Mouse (Mus musculus) midbrain, embryonic 12.5 days (tissue): ENCODE data around the gene Ddx46. TPM values are rescaled to one million over a fixed set of nuclear protein-coding genes. Genes with fewer than 3 reads are reported as not detected.

Experiments used
- ATAC-seq: fragments of 200-750 bp; cut with Nextera tagmentation; 2 replicates; pipeline ENCODE4 v1.8.0; 2017; ENCODE audit warnings: low read depth, moderate TSS enrichment, moderate library complexity; ENCODE audit not compliant: low FRiP score
- H3K27ac ChIP-seq: fragments of 300-500 bp; sonication (generic); replicated peaks from 2 replicates; pipeline ENCODE4 v1.5.1; 2016; ENCODE audit warnings: mild to moderate bottlenecking
- H3K27me3 ChIP-seq: fragments of 300-500 bp; sonication (generic); 2 replicates; pipeline ENCODE4 v1.6.1; 2016; ENCODE audit warnings: mild to moderate bottlenecking
- H3K36me3 ChIP-seq: fragments of 300-500 bp; sonication (generic); 2 replicates; pipeline ENCODE4 v1.6.1; 2016
- H3K4me1 ChIP-seq: fragments of 300-500 bp; sonication (generic); 2 replicates; pipeline ENCODE4 v1.6.1; 2016
- H3K4me2 ChIP-seq: fragments of 300-500 bp; sonication (generic); replicated peaks from 2 replicates; pipeline ENCODE4 v1.6.1; 2016; ENCODE audit warnings: mild to moderate bottlenecking, moderate library complexity
- H3K4me3 ChIP-seq: fragments of 300-500 bp; sonication (generic); 2 replicates; pipeline ENCODE4 v1.5.1; 2016; ENCODE audit warnings: mild to moderate bottlenecking
- H3K9ac ChIP-seq: fragments of 300-500 bp; sonication (generic); replicated peaks from 2 replicates; pipeline ENCODE4 v1.6.1; 2016; ENCODE audit warnings: mild to moderate bottlenecking, moderate library complexity
- H3K9me3 ChIP-seq: fragments of 300-500 bp; sonication (generic); 2 replicates; pipeline ENCODE4 v1.6.1; 2016; ENCODE audit warnings: mild to moderate bottlenecking
- WGBS: fragments of 180-500 bp; shearing (Covaris S2); methylation state at CpG from one replicate; pipeline ENCODE4 v1.1.7; 2016; 5-methylcytosine and 5-hydroxymethylcytosine counted together
- polyA plus RNA-seq: library from polyadenylated mRNA; unstranded; fragments of >200 nt; fragmentation: Nextera tagmentation; extraction: Ambion mirVana; gene quantifications from 2 replicates; pipeline ENCODE4 v1.2.1, GENCODE M21; 2016

Ddx46 gene
- polyA plus RNA-seq, 1 experiment from 2014 or later = 43.0 TPM

- Histone ChIP-seq H3K27me3 (no peaks in the 10 kb centered on the region), H3K9ac (no peak overlapping the region), H3K4me2 (no peak overlapping the region), H3K4me1 (no peaks in the 10 kb centered on the region), H3K36me3 (peaks cover 66% of the 10 kb centered on the region), H3K9me3 (no peaks in the 10 kb centered on the region), H3K4me3 (no peak overlapping the region), H3K27ac (no peak overlapping the region)
- WGBS = 89% methylated on average over 2 of the region's 2 CpGs
- no peak for ATAC-seq
Measured at GRCm38 (mm10) chr13:55644525-55644924, 9.7 kb downstream of the Ddx46 start.

GRCm38 (mm10) chr13:55650098-55650497 lies 15.3 kb downstream of the Ddx46 start:
- H3K4me2 ChIP-seq = no peak overlapping the region
- no peaks in the 10 kb centered on the region for H3K9me3 ChIP-seq
- H3K4me1 ChIP-seq = no peaks in the 10 kb centered on the region
- no peak overlapping the region for H3K4me3 ChIP-seq
- 88% methylated on average over 12 of the region's 12 CpGs for WGBS
- no peak for ATAC-seq
- peaks cover 100% of the 10 kb centered on the region for H3K36me3 ChIP-seq
- no peak overlapping the region for H3K9ac ChIP-seq
- H3K27me3 ChIP-seq = no peaks in the 10 kb centered on the region
- no peak overlapping the region for H3K27ac ChIP-seq

- Histone ChIP-seq H3K4me3 (no peak overlapping the region), H3K4me1 (no peaks in the 10 kb centered on the region), H3K9ac (no peak overlapping the region), H3K4me2 (no peak overlapping the region), H3K9me3 (no peaks in the 10 kb centered on the region), H3K27ac (no peak overlapping the region), H3K27me3 (no peaks in the 10 kb centered on the region), H3K36me3 (peaks cover 100% of the 10 kb centered on the region)
- no peak for ATAC-seq
- 98% methylated on average over 6 of the region's 6 CpGs for WGBS
Measured at GRCm38 (mm10) chr13:55650980-55651379, 16.2 kb downstream of the Ddx46 start.

- Histone ChIP-seq H3K4me3 (no peak overlapping the region), H3K36me3 (peaks cover 91% of the 10 kb centered on the region), H3K4me1 (no peaks in the 10 kb centered on the region), H3K9ac (no peak overlapping the region), H3K27ac (no peak overlapping the region), H3K27me3 (no peaks in the 10 kb centered on the region), H3K9me3 (no peaks in the 10 kb centered on the region), H3K4me2 (no peak overlapping the region)
- 82% methylated on average over 6 of the region's 6 CpGs for WGBS
- no peak for ATAC-seq
Measured at GRCm38 (mm10) chr13:55668550-55668949, 33.7 kb downstream of the Ddx46 start.

GRCm38 (mm10) chr13:55672711-55673110 lies 37.9 kb downstream of the Ddx46 start:
- Histone ChIP-seq H3K36me3 (peaks cover 84% of the 10 kb centered on the region), H3K27me3 (no peaks in the 10 kb centered on the region), H3K9ac (no peak overlapping the region), H3K27ac (no peak overlapping the region), H3K4me1 (no peaks in the 10 kb centered on the region), H3K4me2 (no peak overlapping the region), H3K4me3 (no peak overlapping the region), H3K9me3 (no peaks in the 10 kb centered on the region)
- WGBS = 95% methylated on average over 6 of the region's 6 CpGs
- ATAC-seq = no peak

- Histone ChIP-seq H3K4me1 (no peaks in the 10 kb centered on the region), H3K9me3 (no peaks in the 10 kb centered on the region), H3K9ac (no peak overlapping the region), H3K4me2 (no peak overlapping the region), H3K27me3 (no peaks in the 10 kb centered on the region), H3K27ac (no peak overlapping the region), H3K36me3 (peaks cover 72% of the 10 kb centered on the region), H3K4me3 (no peak overlapping the region)
- whole genome bisulfite sequencing = 93% methylated on average over 8 of the region's 8 CpGs
- no peak for ATAC-seq
Measured at GRCm38 (mm10) chr13:55677364-55677763, 42.5 kb downstream of the Ddx46 start.

GRCm38 (mm10) chr13:55682201-55682600 lies 47.4 kb downstream of the Ddx46 start:
- Histone ChIP-seq H3K4me1 (no peaks in the 10 kb centered on the region), H3K9ac (no peak overlapping the region), H3K4me2 (no peak overlapping the region), H3K27me3 (no peaks in the 10 kb centered on the region), H3K36me3 (peaks cover 33% of the 10 kb centered on the region), H3K9me3 (no peaks in the 10 kb centered on the region), H3K4me3 (no peak overlapping the region), H3K27ac (no peak overlapping the region)
- ATAC-seq = no peak
- WGBS = 94% methylated on average over 9 of the region's 9 CpGs

- ATAC-seq = no peak
- Histone ChIP-seq H3K27ac (no peak overlapping the region), H3K9ac (no peak overlapping the region), H3K4me2 (no peak overlapping the region), H3K36me3 (peaks cover 20% of the 10 kb centered on the region), H3K4me3 (no peak overlapping the region), H3K4me1 (peaks cover 8% of the 10 kb centered on the region; the same call in 1 of the 2 replicates), H3K27me3 (no peaks in the 10 kb centered on the region), H3K9me3 (no peaks in the 10 kb centered on the region)
- 86% methylated on average over 3 of the region's 3 CpGs for WGBS
Measured at GRCm38 (mm10) chr13:55683581-55683980, 48.8 kb downstream of the Ddx46 start.

- Histone ChIP-seq H3K4me2 (no peak overlapping the region), H3K9me3 (no peaks in the 10 kb centered on the region), H3K9ac (peak overlapping the region; percentile 28; the same call in 1 of the 2 replicates), H3K4me3 (no peak overlapping the region), H3K4me1 (peaks cover 8% of the 10 kb centered on the region; the same call in 1 of the 2 replicates), H3K36me3 (no peaks in the 10 kb centered on the region), H3K27me3 (no peaks in the 10 kb centered on the region), H3K27ac (peak overlapping the region; percentile 10; the same call in 1 of the 2 replicates)
- 0 out of 2 replicates have a peak, but pooled peaks have one; percentile 38 for ATAC-seq
- 77% methylated on average over 9 of the region's 9 CpGs for WGBS
Measured at GRCm38 (mm10) chr13:55686107-55686633, 51.3 kb downstream of the Ddx46 start.

GRCm38 (mm10) chr13:55687927-55688602 lies 53.2 kb downstream of the Ddx46 start:
- Histone ChIP-seq H3K4me3 (no peak overlapping the region), H3K36me3 (no peaks in the 10 kb centered on the region), H3K9me3 (no peaks in the 10 kb centered on the region), H3K4me2 (no peak overlapping the region), H3K9ac (no peak overlapping the region), H3K4me1 (peaks cover 8% of the 10 kb centered on the region; the same call in 1 of the 2 replicates), H3K27ac (peak overlapping the region; percentile 42; the same call in 1 of the 2 replicates), H3K27me3 (no peaks in the 10 kb centered on the region)
- 14% methylated on average over 4 of the region's 4 CpGs for WGBS
- no peak for ATAC-seq

GRCm38 (mm10) chr13:55692535-55693242 lies 57.9 kb downstream of the Ddx46 start, which contains the start of gene B230219D22Rik:
Gene B230219D22Rik (plus strand): TSS chr13:55693124.
- H3K9me3 ChIP-seq = no peaks in the 10 kb centered on the region
- no peaks in the 10 kb centered on the region for H3K27me3 ChIP-seq
- H3K36me3 ChIP-seq = no peaks in the 10 kb centered on the region
- WGBS = 3% methylated on average over 51 of the region's 51 CpGs
- peak within 1 kb of the TSS; percentile 100 for H3K4me3 ChIP-seq
- peak; percentile 97 for ATAC-seq
- H3K9ac ChIP-seq = peak within 1 kb of the TSS; percentile 100
- peak within 1 kb of the TSS; percentile 98 for H3K27ac ChIP-seq
- H3K4me2 ChIP-seq = peak within 1 kb of the TSS; percentile 87
- peaks cover 26% of the 10 kb centered on the region for H3K4me1 ChIP-seq

GRCm38 (mm10) chr13:55693243-55693721 lies 58.5 kb downstream of the Ddx46 start:
- H3K27me3 ChIP-seq = no peaks in the 10 kb centered on the region
- H3K4me1 ChIP-seq = peaks cover 22% of the 10 kb centered on the region
- peaks cover under 1% of the 10 kb centered on the region for H3K36me3 ChIP-seq
- H3K4me3 ChIP-seq = peak overlapping the region; percentile 100
- H3K9ac ChIP-seq = peak overlapping the region; percentile 100
- H3K4me2 ChIP-seq = peak overlapping the region; percentile 87
- no peaks in the 10 kb centered on the region for H3K9me3 ChIP-seq
- H3K27ac ChIP-seq = peak overlapping the region; percentile 98
- peak; percentile 68; the same call in 1 of the 2 replicates for ATAC-seq
- WGBS = 2% methylated on average over 65 of the region's 70 CpGs
